Mouse (Mus musculus): ENCODE measurements around the gene Gm6164. TPM values are rescaled to one million over a fixed set of nuclear protein-coding genes. Genes with fewer than 3 reads are reported as not detected.
"Not testable (repeated sequence)": the region's sequence is repeated elsewhere in the genome, so short reads cannot be mapped to it uniquely, and the experiment has no call there.

The Gm6164 gene
- not detected in 2 replicates for polyA plus RNA-seq (2014; fragmentation: Nextera tagmentation; extraction: Ambion mirVana)

DNA sequence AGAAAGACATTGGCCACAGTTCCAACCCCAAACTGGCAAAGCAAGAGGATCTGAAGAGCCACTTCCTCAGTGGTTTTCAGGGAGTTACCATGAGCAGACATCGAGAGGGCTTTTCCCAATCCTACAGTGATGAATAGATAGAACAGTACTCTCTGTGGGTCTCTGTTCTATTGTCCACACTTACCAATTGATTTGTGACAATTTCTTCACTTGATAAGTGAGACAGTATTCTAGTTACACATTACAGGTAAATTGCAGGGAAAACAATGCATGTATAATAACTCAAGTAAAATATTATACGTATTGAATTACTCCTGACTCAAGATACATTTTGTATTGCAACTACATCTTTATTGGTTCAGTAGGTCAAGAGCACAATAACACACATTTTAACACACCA is at the start of gene Gm6164:
TSS of gene Gm6164 (minus strand) at position 101 of the 400 bp plus-strand sequence.
- DNase-seq (ENCODE audit: low spot score); H3K27ac ChIP-seq (replicated peaks; ENCODE audit: low read depth, low read length); H3K4me2 ChIP-seq (ENCODE audit: low read depth, severe bottlenecking); H3K9me3 ChIP-seq (ENCODE audit: control insufficient read depth, low read length); H3K9ac ChIP-seq (ENCODE audit: low read length); H3K36me3 ChIP-seq (ENCODE audit: control insufficient read depth, insufficient read depth, low read length); H3K27me3 ChIP-seq (ENCODE audit: control insufficient read depth, insufficient read depth, low read length); H3K4me3 ChIP-seq (ENCODE audit: low read depth, low read length); ATAC-seq (ENCODE audit: insufficient number of reproducible peaks, low FRiP score, low TSS enrichment, low read depth); H3K4me1 ChIP-seq (ENCODE audit: control insufficient read depth, insufficient read depth, low read length): not testable (repeated sequence)
- WGBS, result no CpG with 5 or more reads among the region's 2 CpGs

DNA sequence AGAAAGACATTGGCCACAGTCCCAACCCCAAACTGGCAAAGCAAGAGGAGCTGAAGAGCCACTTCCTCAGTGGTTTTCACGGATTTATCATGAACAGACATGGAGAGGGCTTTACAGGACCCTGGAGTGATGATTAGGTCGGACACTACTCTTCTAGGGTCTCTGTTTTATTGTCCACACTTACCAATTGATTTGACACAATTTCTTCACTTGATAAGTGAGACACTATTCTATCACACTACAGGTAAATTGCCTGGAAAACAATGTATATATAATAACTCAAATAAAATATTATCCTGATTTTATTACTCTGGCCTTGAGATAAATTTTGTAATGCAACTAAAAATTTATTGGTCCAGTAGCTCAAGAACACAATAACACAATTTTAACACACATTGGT is 28.3 kb upstream of the Gm6164 start, which contains the start of gene Gm4498:
TSS of gene Gm4498 (minus strand) at position 101 of the 400 bp plus-strand sequence.
- H3K4me2 ChIP-seq (ENCODE audit: low read depth, severe bottlenecking), result not testable (repeated sequence)

DNA sequence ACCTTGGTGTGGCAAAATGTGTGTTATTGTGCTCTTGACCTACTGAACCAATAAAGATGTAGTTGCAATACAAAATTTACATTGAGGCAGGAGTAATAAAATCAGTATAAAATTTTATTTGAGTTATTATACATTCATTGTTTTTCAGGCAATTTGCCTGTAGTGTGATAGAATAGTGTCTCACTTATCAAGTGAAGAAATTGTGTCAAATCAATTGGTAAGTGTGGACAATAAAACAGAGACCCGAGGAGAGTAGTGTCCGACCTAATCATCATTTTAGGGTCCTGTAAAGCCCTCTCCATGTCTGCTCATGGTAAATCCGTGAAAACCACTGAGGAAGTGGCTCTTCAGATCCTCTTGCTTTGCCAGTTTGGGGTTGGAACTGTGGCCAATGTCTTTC is 12.0 kb downstream of the Gm6164 start, which contains the start of gene Vmn1r95:
TSS of gene Vmn1r95 (plus strand) at position 301 of the 400 bp plus-strand sequence.
- not testable (repeated sequence) for DNase-seq (ENCODE audit: low spot score); H3K9ac ChIP-seq (ENCODE audit: low read length); ATAC-seq (ENCODE audit: insufficient number of reproducible peaks, low FRiP score, low TSS enrichment, low read depth); H3K9me3 ChIP-seq (ENCODE audit: control insufficient read depth, low read length); H3K4me1 ChIP-seq (ENCODE audit: control insufficient read depth, insufficient read depth, low read length); H3K36me3 ChIP-seq (ENCODE audit: control insufficient read depth, insufficient read depth, low read length); H3K4me2 ChIP-seq (ENCODE audit: low read depth, severe bottlenecking); H3K27me3 ChIP-seq (ENCODE audit: control insufficient read depth, insufficient read depth, low read length); H3K4me3 ChIP-seq (ENCODE audit: low read depth, low read length); H3K27ac ChIP-seq (replicated peaks; ENCODE audit: low read depth, low read length)
- no CpG with 5 or more reads among the region's 3 CpGs for WGBS

More for the DNA sequence above, 28.3 kb upstream of the Gm6164 start, which contains the start of gene Gm4498:
- H3K9me3 ChIP-seq (ENCODE audit: control insufficient read depth, low read length); ATAC-seq (ENCODE audit: insufficient number of reproducible peaks, low FRiP score, low TSS enrichment, low read depth); H3K9ac ChIP-seq (ENCODE audit: low read length); H3K27ac ChIP-seq (replicated peaks; ENCODE audit: low read depth, low read length); H3K4me3 ChIP-seq (ENCODE audit: low read depth, low read length); H3K27me3 ChIP-seq (ENCODE audit: control insufficient read depth, insufficient read depth, low read length); DNase-seq (ENCODE audit: low spot score); H3K4me1 ChIP-seq (ENCODE audit: control insufficient read depth, insufficient read depth, low read length); H3K36me3 ChIP-seq (ENCODE audit: control insufficient read depth, insufficient read depth, low read length): not testable (repeated sequence)
- WGBS, result no CpG with 5 or more reads among the region's 2 CpGs

- not testable (repeated sequence) for H3K27me3 ChIP-seq (ENCODE audit: control insufficient read depth, insufficient read depth, low read length); H3K36me3 ChIP-seq (ENCODE audit: control insufficient read depth, insufficient read depth, low read length)
- no CpG with 5 or more reads among the region's 3 CpGs for WGBS
Measured at GRCm38 (mm10) chr7:20168277-20168676, 37.1 kb downstream of the Gm6164 start, which contains the start of gene Vmn1r94. Gene Vmn1r94, minus strand, starts transcription at chr7:20168377.

More at GRCm38 (mm10) chr7:20168277-20168676, 37.1 kb downstream of the Gm6164 start, which contains the start of gene Vmn1r94:
- H3K9me3 ChIP-seq (ENCODE audit: control insufficient read depth, low read length); H3K9ac ChIP-seq (ENCODE audit: low read length); H3K4me3 ChIP-seq (ENCODE audit: low read depth, low read length); ATAC-seq (ENCODE audit: insufficient number of reproducible peaks, low FRiP score, low TSS enrichment, low read depth); H3K4me2 ChIP-seq (ENCODE audit: low read depth, severe bottlenecking); DNase-seq (ENCODE audit: low spot score); H3K4me1 ChIP-seq (ENCODE audit: control insufficient read depth, insufficient read depth, low read length); H3K27ac ChIP-seq (replicated peaks; ENCODE audit: low read depth, low read length): not testable (repeated sequence)

Other genes starting within 250 kb of the Gm6164 start
- not detected in 2 replicates for gene Ceacam20, start 240.2 kb downstream of the Gm6164 start, polyA plus RNA-seq (2014; fragmentation: Nextera tagmentation; extraction: Ambion mirVana)
- 0.08 TPM in 1 of 2 replicates, not detected in the other for gene Nlrp9b, start 214.1 kb downstream of the Gm6164 start, polyA plus RNA-seq (2014; fragmentation: Nextera tagmentation; extraction: Ambion mirVana)
- gene Vmn1r91, start 105.9 kb downstream of the Gm6164 start, polyA plus RNA-seq (2014; fragmentation: Nextera tagmentation; extraction: Ambion mirVana), result not detected in 2 replicates
- gene Gm16442, start 83.0 kb downstream of the Gm6164 start, polyA plus RNA-seq (2014; fragmentation: Nextera tagmentation; extraction: Ambion mirVana), result not detected in 2 replicates
- gene Vmn1r93, start 66.5 kb downstream of the Gm6164 start, polyA plus RNA-seq (2014; fragmentation: Nextera tagmentation; extraction: Ambion mirVana), result not detected in 2 replicates
- gene Vmn1r94, start 37.2 kb downstream of the Gm6164 start, polyA plus RNA-seq (2014; fragmentation: Nextera tagmentation; extraction: Ambion mirVana), result not detected in 2 replicates
- not detected in 2 replicates for gene Vmn1r95, start 11.9 kb downstream of the Gm6164 start, polyA plus RNA-seq (2014; fragmentation: Nextera tagmentation; extraction: Ambion mirVana)
- not detected in 2 replicates for gene Gm4498, start 28.2 kb upstream of the Gm6164 start, polyA plus RNA-seq (2014; fragmentation: Nextera tagmentation; extraction: Ambion mirVana)
- not detected in 2 replicates for gene Gm5890, start 57.2 kb upstream of the Gm6164 start, polyA plus RNA-seq (2014; fragmentation: Nextera tagmentation; extraction: Ambion mirVana)
- gene Gm4133, start 128.5 kb upstream of the Gm6164 start, polyA plus RNA-seq (2014; fragmentation: Nextera tagmentation; extraction: Ambion mirVana), result not detected in 2 replicates
- gene Gm5728, start 169.8 kb upstream of the Gm6164 start, polyA plus RNA-seq (2014; fragmentation: Nextera tagmentation; extraction: Ambion mirVana), result not detected in 2 replicates
- gene Vmn1r100, start 212.3 kb upstream of the Gm6164 start, polyA plus RNA-seq (2014; fragmentation: Nextera tagmentation; extraction: Ambion mirVana), result not detected in 2 replicates
- gene Vmn1r101, start 237.0 kb upstream of the Gm6164 start, polyA plus RNA-seq (2014; fragmentation: Nextera tagmentation; extraction: Ambion mirVana), result not detected in 2 replicates